8 mouse cellular contexts compared by ENCODE assay signal in the genomic region with DNA sequence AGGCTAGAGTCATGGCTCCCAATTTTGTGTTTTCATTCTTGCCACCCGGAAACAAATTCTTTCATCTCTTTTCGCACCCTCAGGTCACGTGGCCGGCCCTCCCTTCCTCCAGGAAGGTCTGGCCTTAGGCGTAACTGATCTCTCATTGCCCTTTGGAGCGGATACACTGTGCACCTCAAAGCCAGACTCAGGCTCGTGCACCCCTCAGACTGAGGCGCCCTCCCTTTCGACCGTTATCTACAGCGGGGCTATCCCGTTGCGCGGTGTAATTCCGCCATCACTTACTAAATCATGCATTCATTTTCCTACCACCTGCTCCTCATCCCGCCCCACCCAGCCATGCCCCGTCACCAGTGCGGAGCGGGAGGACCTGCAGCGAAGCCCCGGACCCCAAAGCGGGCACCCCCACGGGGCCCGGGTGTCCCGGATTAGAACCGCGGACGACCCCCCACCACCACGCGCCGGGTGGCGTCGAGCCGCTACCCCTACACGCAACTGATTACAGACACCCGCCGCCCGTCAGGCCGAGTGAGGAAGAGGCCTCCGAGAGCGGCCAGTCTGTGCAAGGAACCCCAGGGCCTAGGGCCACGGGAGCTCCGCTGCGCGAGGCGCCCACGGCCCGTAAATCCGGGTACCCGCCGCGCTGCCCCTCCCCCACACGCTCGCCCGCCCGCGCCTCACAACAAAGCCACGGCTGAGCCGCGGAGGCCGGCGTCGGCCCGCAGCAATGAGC. TPM values are rescaled to one million over a fixed set of nuclear protein-coding genes. Genes with fewer than 3 reads are reported as not detected.
DNase-seq lines count a peak whose midpoint lies in the region; ATAC-seq and TF ChIP-seq lines count a peak whose summit lies in the region.

No protein-coding gene starts in this region.

- no peaks in the 10 kb centered on the region for H3K27me3 ChIP-seq in Patski
- no peaks in the 10 kb centered on the region for H3K27me3 ChIP-seq in embryonic facial prominence, embryonic 10.5 days (replicated peaks; ENCODE audit: low read depth, poor library complexity, severe bottlenecking)
- H3K27me3 ChIP-seq in heart, embryonic 10.5 days (ENCODE audit: insufficient read depth, poor library complexity, severe bottlenecking) = no peaks in the 10 kb centered on the region
- H3K27me3 ChIP-seq in kidney, embryonic 14.5 days (ENCODE audit: control insufficient read depth, insufficient read depth, low read length) = no peaks in the 10 kb centered on the region
- H3K27me3 ChIP-seq in neural tube, embryonic 12.5 days (replicated peaks) = no peaks in the 10 kb centered on the region

- no peak for TF ChIP-seq CTCF in Patski (IDR thresholded peaks at IDR 0.05)

- peak overlapping the region; percentile 92 for H3K9ac ChIP-seq in kidney, embryonic 14.5 days (ENCODE audit: low read depth, low read length)
- H3K9ac ChIP-seq in neural tube, embryonic 12.5 days = peak overlapping the region; percentile 99

- peak overlapping the region; percentile 99 for H3K27ac ChIP-seq in embryonic facial prominence, embryonic 10.5 days (replicated peaks)
- peak overlapping the region; percentile 97 for H3K27ac ChIP-seq in heart, embryonic 10.5 days
- peak overlapping the region; percentile 96 for H3K27ac ChIP-seq in kidney, embryonic 14.5 days (ENCODE audit: low read depth, low read length)
- peak overlapping the region; percentile 77; the same call in 1 of the 2 replicates for H3K27ac ChIP-seq in neural tube, embryonic 12.5 days

- in situ Hi-C loops in Patski (cut with MboI; ENCODE audit: low pct_unique_long_range_greater_than_20kb) = no loop called here

- H3K4me3 ChIP-seq in embryonic facial prominence, embryonic 10.5 days = peak overlapping the region; percentile 93
- H3K4me3 ChIP-seq in heart, embryonic 10.5 days = peak overlapping the region; percentile 100
- H3K4me3 ChIP-seq in kidney, embryonic 14.5 days (ENCODE audit: low read length) = peak overlapping the region; percentile 75
- H3K4me3 ChIP-seq in neural tube, embryonic 12.5 days = peak overlapping the region; percentile 100

- H3K36me3 ChIP-seq in embryonic facial prominence, embryonic 10.5 days (replicated peaks) = peaks cover 22% of the 10 kb centered on the region
- H3K36me3 ChIP-seq in heart, embryonic 10.5 days = peaks cover 14% of the 10 kb centered on the region
- H3K36me3 ChIP-seq in kidney, embryonic 14.5 days (ENCODE audit: control insufficient read depth, insufficient read depth, low read length) = peaks cover 15% of the 10 kb centered on the region
- H3K36me3 ChIP-seq in neural tube, embryonic 12.5 days = peaks cover 11% of the 10 kb centered on the region; the same call in 1 of the 2 replicates

- peak; percentile 48 for ATAC-seq in Patski
- peak; percentile 79 for ATAC-seq in kidney, embryonic 14.5 days (ENCODE audit: low FRiP score, low TSS enrichment)
- peak; percentile 84 for ATAC-seq in neural tube, embryonic 12.5 days (ENCODE audit: low FRiP score, low read depth)

- DNase-seq in A20 (ENCODE audit: low read depth, low spot score) (peak; percentile 60), Patski (ENCODE audit: low read depth, low spot score) (no peak)
- DNase-seq in embryonic facial prominence, embryonic 10.5 days (ENCODE audit: low spot score) = peak; percentile 72
- peak; percentile 89 for DNase-seq in heart, embryonic 10.5 days (ENCODE audit: low spot score)
- DNase-seq in lung, adult 18-20 months = peak; percentile 60 to 61
- DNase-seq in testis, postnatal 14 days (ENCODE audit: low spot score) = peak; percentile 86

- peaks cover 26% of the 10 kb centered on the region for H3K4me1 ChIP-seq in embryonic facial prominence, embryonic 10.5 days
- peaks cover 8% of the 10 kb centered on the region; the same call in 1 of the 2 replicates for H3K4me1 ChIP-seq in heart, embryonic 10.5 days
- H3K4me1 ChIP-seq in kidney, embryonic 14.5 days (ENCODE audit: control insufficient read depth, insufficient read depth, low read length) = peaks cover 20% of the 10 kb centered on the region; the same call in 1 of the 2 replicates
- H3K4me1 ChIP-seq in neural tube, embryonic 12.5 days = peaks cover 20% of the 10 kb centered on the region

- CTCF ChIA-PET in Patski (lab: Charles Lee) = interaction anchor here (1.6 kb wide), 1 partner anchor 263 kb away, joined by 4 read pairs; a partner anchor contains a TSS

- WGBS in embryonic facial prominence, embryonic 10.5 days = under 1% methylated on average over 64 of the region's 64 CpGs
- WGBS in heart, embryonic 10.5 days = under 1% methylated on average over 63 of the region's 64 CpGs
- under 1% methylated on average over 64 of the region's 64 CpGs for WGBS in kidney, embryonic 14.5 days
- WGBS in neural tube, embryonic 12.5 days = under 1% methylated on average over 64 of the region's 64 CpGs

- H3K4me2 ChIP-seq in kidney, embryonic 14.5 days (replicated peaks; ENCODE audit: low read depth, low read length) = peak overlapping the region; percentile 62
- peak overlapping the region; percentile 92 for H3K4me2 ChIP-seq in neural tube, embryonic 12.5 days (replicated peaks)

- no peaks in the 10 kb centered on the region for H3K9me3 ChIP-seq in embryonic facial prominence, embryonic 10.5 days
- no peaks in the 10 kb centered on the region for H3K9me3 ChIP-seq in heart, embryonic 10.5 days
- no peaks in the 10 kb centered on the region for H3K9me3 ChIP-seq in kidney, embryonic 14.5 days (ENCODE audit: control insufficient read depth, low read length)
- no peaks in the 10 kb centered on the region for H3K9me3 ChIP-seq in neural tube, embryonic 12.5 days

- POLR2A ChIA-PET in Patski (lab: Charles Lee) = interaction anchor here (0.9 kb wide), 1 partner anchor 69 kb away, joined by 4 read pairs; no protein-coding TSS in a partner anchor

RNA-seq across cellular contexts. Expression of a gene that starts 0.5 kb away (rescaled TPM):
- polyA plus RNA-seq in Patski (2021) = 157 TPM
- 43.2 and 44.3 TPM in 2 replicates for polyA plus RNA-seq in embryonic facial prominence, embryonic 10.5 days (2016; fragmentation: Nextera tagmentation; extraction: Ambion mirVana)
- polyA plus RNA-seq in heart, embryonic 10.5 days (2016; fragmentation: Nextera tagmentation; extraction: Ambion mirVana) = 22.8 and 25.1 TPM in 2 replicates
- polyA plus RNA-seq in kidney, embryonic 14.5 days (2014; fragmentation: Nextera tagmentation; extraction: Ambion mirVana) = 46.2 and 52.2 TPM in 2 replicates
- polyA plus RNA-seq in neural tube, embryonic 12.5 days (2016; fragmentation: Nextera tagmentation; extraction: Ambion mirVana) = 36.7 and 50.5 TPM in 2 replicates
